Mouse (Mus musculus) MEL (cell line): Measurements from ENCODE around the gene D10Wsu102e.

ENCODE experiments used
- CTCF ChIP-seq, 3 experiments: IDR thresholded peaks in 2 of 3; conservative IDR thresholded peaks in 1 of 3; 2 replicates each; pipeline ENCODE4 v1.5.1; 2011 to 2012; ENCODE audit warnings: low read length in 3 of 3, low read depth in 2 of 3, mild to moderate bottlenecking in 2 of 3, improper control_type of control experiment in 1 of 3, inconsistent platforms in 1 of 3, mixed read lengths in 1 of 3, moderate library complexity in 1 of 3; ENCODE audit not compliant: control insufficient read depth in 1 of 3, insufficient read depth in 1 of 3, poor library complexity in 1 of 3, severe bottlenecking in 1 of 3
- ELF1 ChIP-seq: IDR thresholded peaks from 2 replicates; pipeline ENCODE4 v1.6.1; 2014; ENCODE audit warnings: low read depth, mild to moderate bottlenecking, inconsistent platforms, low read length, improper control_type of control experiment, moderate library complexity
- EP300 ChIP-seq, 2 experiments: IDR thresholded peaks; 2 replicates each; pipeline ENCODE4 v1.6.1; 2011; ENCODE audit warnings: improper control_type of control experiment in 2 of 2, low read length in 2 of 2, low read depth in 1 of 2, mild to moderate bottlenecking in 1 of 2
- ETS1 ChIP-seq: IDR thresholded peaks from 2 replicates; pipeline ENCODE4 v1.6.1; 2012; ENCODE audit warnings: low read depth, mild to moderate bottlenecking, inconsistent platforms, low read length, improper control_type of control experiment, moderate library complexity
- GABPA ChIP-seq: IDR thresholded peaks from 2 replicates; pipeline ENCODE4 v1.6.1; 2012; ENCODE audit warnings: low read depth, mild to moderate bottlenecking, inconsistent platforms, low read length, improper control_type of control experiment, moderate library complexity
- JUND ChIP-seq: IDR thresholded peaks from 2 replicates; pipeline ENCODE4 v1.6.1; 2011; ENCODE audit warnings: low read depth, mild to moderate bottlenecking, improper control_type of control experiment, low read length
- MAFK ChIP-seq: IDR thresholded peaks from 2 replicates; pipeline ENCODE4 v1.6.1; 2011; ENCODE audit warnings: low read depth, mild to moderate bottlenecking, low read length, improper control_type of control experiment, borderline replicate concordance
- POLR2AphosphoS5 ChIP-seq: IDR thresholded peaks from 2 replicates; pipeline ENCODE4 v1.6.1; 2012; ENCODE audit warnings: low read depth, borderline replicate concordance, mild to moderate bottlenecking, inconsistent platforms, low read length, moderate library complexity, mixed read lengths
- TCF12 ChIP-seq: IDR thresholded peaks from 2 replicates; pipeline ENCODE4 v1.6.1; 2014; ENCODE audit warnings: low read depth, mild to moderate bottlenecking, inconsistent platforms, low read length, improper control_type of control experiment, moderate library complexity
- ZC3H11A ChIP-seq: IDR thresholded peaks from 2 replicates; pipeline ENCODE4 v1.6.1; 2012; ENCODE audit warnings: low read depth, mild to moderate bottlenecking, inconsistent platforms, low read length, improper control_type of control experiment

DNA sequence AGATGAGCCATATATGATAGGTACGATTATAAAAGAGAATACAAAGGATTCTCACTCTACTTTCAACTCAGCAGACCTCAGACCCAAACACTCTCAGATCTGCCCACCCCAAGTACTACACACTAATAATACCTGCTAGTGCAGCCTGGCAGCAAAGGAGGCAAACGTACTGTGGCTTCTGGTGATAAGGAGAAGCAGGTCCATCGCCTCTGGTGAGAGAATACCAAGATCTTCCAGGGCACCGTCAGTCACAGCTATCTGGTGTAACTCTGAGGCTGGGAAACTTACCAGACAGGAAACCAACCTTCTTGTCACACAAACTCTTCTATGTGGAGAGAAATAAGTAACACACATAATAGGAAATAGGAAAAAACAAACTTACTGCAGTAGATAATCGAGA is 47.0 kb upstream of the D10Wsu102e start:
- TF ChIP-seq ZC3H11A (no peak), EP300 (IDR thresholded peaks at IDR 0.05; ENCODE audit: low read depth in 1 of 2, low read length in 2 of 2) (0 out of 4 replicates have a peak, but pooled peaks of 1 of the 2 experiments have one; percentile 6), MAFK (no peak), ELF1 (no peak), TCF12 (no peak), GABPA (no peak), CTCF (IDR thresholded peaks at IDR 0.05 in 2 of 3, conservative IDR thresholded peaks at IDR 0.05 in 1 of 3; ENCODE audit: control insufficient read depth in 1 of 3, insufficient read depth in 1 of 3, low read depth in 2 of 3, low read length in 3 of 3, poor library complexity in 1 of 3, severe bottlenecking in 1 of 3) (no peak), ETS1 (no peak), POLR2AphosphoS5 (no peak), JUND (no peak)
